Mouse (Mus musculus) embryonic fibroblast, embryonic 13.5 days (primary cell): ENCODE results near the gene Gne.

Experiments used
- CTCF ChIP-seq: IDR thresholded peaks from 2 replicates; pipeline ENCODE4 v1.5.1; 2011; ENCODE audit warnings: mild to moderate bottlenecking, control low read depth, low read length, moderate library complexity, borderline replicate concordance; ENCODE audit not compliant: insufficient read depth
- POLR2A ChIP-seq: IDR thresholded peaks from 2 replicates; pipeline ENCODE4 v1.6.1; 2011; ENCODE audit warnings: low read depth, mild to moderate bottlenecking, control low read depth, low read length, moderate library complexity

GRCm38 (mm10) chr4:44016791-44017190, 67.2 kb downstream of the Gne start:
- no peak for TF ChIP-seq POLR2A
- TF ChIP-seq CTCF = no peak
